Mouse (Mus musculus): ENCODE results near the gene Fitm1. TPM values are rescaled to one million over a fixed set of nuclear protein-coding genes. Genes with fewer than 3 reads are reported as not detected.

Gene Fitm1
- polyA plus RNA-seq, 1 experiment, result 0.46 TPM

DNA sequence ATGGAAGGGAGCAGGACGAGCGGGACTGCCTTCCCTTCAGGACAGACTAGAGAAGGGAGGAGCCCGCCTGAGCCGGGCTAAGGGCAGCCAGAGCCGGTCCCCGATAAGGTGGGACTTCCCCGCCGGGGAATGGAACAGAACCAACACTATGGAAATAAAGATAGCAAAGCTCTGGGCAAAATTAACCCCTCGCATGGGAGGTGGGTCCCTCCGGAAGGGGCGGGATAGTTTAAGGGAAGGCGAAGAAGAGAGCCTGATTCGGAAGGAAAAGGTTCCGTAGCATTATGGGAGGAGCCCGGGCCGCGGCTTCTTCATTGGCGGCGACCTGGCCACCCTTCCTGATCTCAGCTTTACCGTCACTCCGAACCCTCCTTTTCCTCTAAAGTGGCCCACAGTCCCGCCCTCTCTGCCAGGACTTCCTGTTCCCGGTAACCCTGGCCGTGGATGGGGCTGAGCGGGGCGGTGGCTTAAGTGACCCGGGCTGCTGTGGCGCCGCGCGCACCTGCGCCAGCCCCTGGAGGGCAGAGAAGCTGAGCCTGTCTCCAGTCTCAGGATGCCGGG lies 16.0 kb downstream of the Fitm1 start, which contains the start of gene Rnf31:
Gene Rnf31, plus strand, starts transcription at position 378 of the 561 bp plus-strand sequence.
- Histone ChIP-seq H3K27me3 (ENCODE audit: control insufficient read depth, insufficient read depth, low read length) (no peaks in the 10 kb centered on the region), H3K27ac (ENCODE audit: insufficient read depth, low read depth, low read length) (peak within 1 kb of the TSS; percentile 99), H3K4me3 (ENCODE audit: low read depth, low read length) (peak within 1 kb of the TSS; percentile 86), H3K36me3 (ENCODE audit: control insufficient read depth, insufficient read depth, low read length) (peaks cover 40% of the 10 kb centered on the region), H3K4me1 (ENCODE audit: control insufficient read depth, insufficient read depth, insufficient read length, low read length) (peaks cover 7% of the 10 kb centered on the region)
- WGBS, result under 1% methylated on average over 33 of the region's 33 CpGs
- peak; percentile 85 for TF ChIP-seq POLR2A (IDR thresholded peaks at IDR 0.05; ENCODE audit: low read depth, low read length)
- TF ChIP-seq CTCF (IDR thresholded peaks at IDR 0.05; ENCODE audit: extremely low read depth, insufficient read length, insufficient replicate concordance, low read depth, low read length), result no peak

GRCm38 (mm10) chr14:55592226-55592625 lies 16.8 kb downstream of the Fitm1 start:
- TF ChIP-seq POLR2A (IDR thresholded peaks at IDR 0.05; ENCODE audit: low read depth, low read length) (no peak), CTCF (IDR thresholded peaks at IDR 0.05; ENCODE audit: extremely low read depth, insufficient read length, insufficient replicate concordance, low read depth, low read length) (no peak)

DNA sequence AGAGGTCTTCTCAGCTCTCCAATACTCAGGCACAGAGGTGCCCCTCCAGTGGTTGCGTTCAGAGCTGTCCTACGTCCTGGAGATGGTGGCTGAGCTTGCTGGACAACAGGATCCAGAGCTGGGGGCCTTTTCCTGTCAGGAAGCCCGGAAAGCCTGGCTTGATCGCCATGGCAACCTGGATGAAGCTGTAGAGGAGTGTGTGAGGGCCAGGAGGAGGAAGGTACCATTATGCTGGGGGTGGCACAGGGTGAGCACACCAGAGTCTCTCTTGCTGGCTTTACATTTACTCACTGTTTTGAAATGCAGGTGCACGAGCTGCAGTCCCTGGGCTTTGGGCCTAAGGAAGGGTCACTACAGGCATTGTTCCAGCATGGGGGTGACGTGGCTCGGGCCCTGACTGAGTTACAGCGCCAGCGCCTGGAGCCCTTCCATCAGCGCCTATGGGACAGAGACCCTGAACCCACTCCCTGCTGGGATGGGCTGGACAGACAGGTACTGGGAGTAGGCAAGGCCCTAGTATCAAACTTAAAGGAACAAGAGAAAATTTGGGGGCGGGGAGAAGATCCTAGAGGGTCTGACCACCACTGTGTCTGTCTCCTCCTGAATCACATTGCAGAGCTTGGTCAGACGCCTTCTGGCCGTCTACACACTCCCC lies 20.7 kb downstream of the Fitm1 start:
- no peak overlapping the region for H3K4me3 ChIP-seq (ENCODE audit: low read depth, low read length)
- 89% methylated on average over 13 of the region's 13 CpGs for WGBS
- H3K36me3 ChIP-seq (ENCODE audit: control insufficient read depth, insufficient read depth, low read length), result peaks cover 58% of the 10 kb centered on the region
- no peaks in the 10 kb centered on the region for H3K27me3 ChIP-seq (ENCODE audit: control insufficient read depth, insufficient read depth, low read length)
- H3K27ac ChIP-seq (ENCODE audit: insufficient read depth, low read depth, low read length), result no peak overlapping the region
- H3K4me1 ChIP-seq (ENCODE audit: control insufficient read depth, insufficient read depth, insufficient read length, low read length), result peaks cover 4% of the 10 kb centered on the region
- TF ChIP-seq POLR2A (IDR thresholded peaks at IDR 0.05; ENCODE audit: low read depth, low read length), result no peak
- no peak for TF ChIP-seq CTCF (IDR thresholded peaks at IDR 0.05; ENCODE audit: extremely low read depth, insufficient read length, insufficient replicate concordance, low read depth, low read length)

More at GRCm38 (mm10) chr14:55592226-55592625, 16.8 kb downstream of the Fitm1 start:
- H3K4me1 ChIP-seq (ENCODE audit: control insufficient read depth, insufficient read depth, insufficient read length, low read length), result peaks cover 7% of the 10 kb centered on the region
- peak overlapping the region; percentile 87 for H3K27ac ChIP-seq (ENCODE audit: insufficient read depth, low read depth, low read length)
- no peaks in the 10 kb centered on the region for H3K27me3 ChIP-seq (ENCODE audit: control insufficient read depth, insufficient read depth, low read length)
- 1% methylated on average over 16 of the region's 16 CpGs for WGBS
- peak overlapping the region; percentile 86 for H3K4me3 ChIP-seq (ENCODE audit: low read depth, low read length)
- H3K36me3 ChIP-seq (ENCODE audit: control insufficient read depth, insufficient read depth, low read length), result peaks cover 44% of the 10 kb centered on the region

DNA sequence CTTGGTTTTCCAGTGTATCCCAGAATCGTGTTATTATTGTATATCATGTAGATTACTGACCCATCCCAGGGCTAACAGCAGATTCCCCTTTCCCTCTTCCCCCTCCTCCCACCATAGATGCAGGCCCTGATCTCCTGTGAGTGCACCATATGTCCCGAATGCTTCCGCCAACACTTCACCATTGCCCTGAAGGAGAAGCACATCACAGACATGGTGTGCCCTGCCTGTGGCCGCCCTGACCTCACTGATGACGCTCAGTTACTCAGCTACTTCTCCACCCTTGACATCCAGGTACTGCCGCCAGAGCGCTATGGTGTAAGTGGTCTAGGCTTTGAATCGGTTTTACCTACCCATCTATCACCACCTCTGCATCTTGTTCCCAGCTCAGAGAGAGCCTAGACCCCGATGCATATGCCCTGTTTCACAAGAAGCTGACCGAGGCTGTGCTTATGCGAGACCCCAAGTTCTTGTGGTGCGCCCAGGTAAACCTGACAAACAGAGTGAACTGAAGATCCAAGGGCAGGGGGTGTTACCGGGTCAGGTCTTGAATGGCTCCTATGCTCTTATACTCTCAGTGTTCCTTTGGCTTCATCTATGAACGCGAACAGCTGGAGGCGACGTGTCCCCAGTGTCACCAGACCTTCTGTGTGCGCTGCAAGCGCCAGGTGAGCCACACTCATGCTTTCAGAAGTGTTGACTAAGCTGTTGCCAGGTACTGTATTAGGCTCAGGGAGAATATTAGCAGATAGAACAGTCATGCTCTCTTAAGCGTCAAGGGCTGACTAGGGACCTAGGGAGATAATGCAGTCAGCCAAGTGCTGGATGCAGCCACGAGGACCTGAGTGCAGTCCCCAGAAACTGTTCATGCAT lies 23.3 kb downstream of the Fitm1 start:
- no peak overlapping the region for H3K4me3 ChIP-seq (ENCODE audit: low read depth, low read length)
- H3K27ac ChIP-seq (ENCODE audit: insufficient read depth, low read depth, low read length), result no peak overlapping the region
- H3K27me3 ChIP-seq (ENCODE audit: control insufficient read depth, insufficient read depth, low read length), result no peaks in the 10 kb centered on the region
- H3K4me1 ChIP-seq (ENCODE audit: control insufficient read depth, insufficient read depth, insufficient read length, low read length), result peaks cover 6% of the 10 kb centered on the region
- peaks cover 82% of the 10 kb centered on the region for H3K36me3 ChIP-seq (ENCODE audit: control insufficient read depth, insufficient read depth, low read length)
- WGBS, result 94% methylated on average over 21 of the region's 21 CpGs
- TF ChIP-seq CTCF (IDR thresholded peaks at IDR 0.05; ENCODE audit: extremely low read depth, insufficient read length, insufficient replicate concordance, low read depth, low read length), result no peak
- TF ChIP-seq POLR2A (IDR thresholded peaks at IDR 0.05; ENCODE audit: low read depth, low read length), result no peak

GRCm38 (mm10) chr14:55603271-55603632 lies 27.8 kb downstream of the Fitm1 start, which contains the start of gene Irf9:
Gene Irf9 (plus strand): TSS chr14:55603571.
- Histone ChIP-seq H3K4me1 (ENCODE audit: control insufficient read depth, insufficient read depth, insufficient read length, low read length) (peaks cover 23% of the 10 kb centered on the region; the same call in 1 of the 2 replicates), H3K27me3 (ENCODE audit: control insufficient read depth, insufficient read depth, low read length) (no peaks in the 10 kb centered on the region), H3K27ac (ENCODE audit: insufficient read depth, low read depth, low read length) (peak within 1 kb of the TSS; percentile 100), H3K36me3 (ENCODE audit: control insufficient read depth, insufficient read depth, low read length) (peaks cover 79% of the 10 kb centered on the region), H3K4me3 (ENCODE audit: low read depth, low read length) (peak within 1 kb of the TSS; percentile 78)
- TF ChIP-seq POLR2A (IDR thresholded peaks at IDR 0.05; ENCODE audit: low read depth, low read length) (no peak), CTCF (IDR thresholded peaks at IDR 0.05; ENCODE audit: extremely low read depth, insufficient read length, insufficient replicate concordance, low read depth, low read length) (no peak)
- 69% methylated on average over 7 of the region's 7 CpGs for WGBS

- TF ChIP-seq CTCF (IDR thresholded peaks at IDR 0.05; ENCODE audit: extremely low read depth, insufficient read length, insufficient replicate concordance, low read depth, low read length) (peak; percentile 90), POLR2A (IDR thresholded peaks at IDR 0.05; ENCODE audit: low read depth, low read length) (peak; percentile 47)
- Histone ChIP-seq H3K4me3 (ENCODE audit: low read depth, low read length) (peak overlapping the region; percentile 78), H3K4me1 (ENCODE audit: control insufficient read depth, insufficient read depth, insufficient read length, low read length) (peaks cover 23% of the 10 kb centered on the region; the same call in 1 of the 2 replicates), H3K27me3 (ENCODE audit: control insufficient read depth, insufficient read depth, low read length) (no peaks in the 10 kb centered on the region), H3K27ac (ENCODE audit: insufficient read depth, low read depth, low read length) (peak overlapping the region; percentile 100), H3K36me3 (ENCODE audit: control insufficient read depth, insufficient read depth, low read length) (peaks cover 79% of the 10 kb centered on the region)
- 7% methylated on average over 19 of the region's 19 CpGs for WGBS
Measured at GRCm38 (mm10) chr14:55603633-55604576, 28.5 kb downstream of the Fitm1 start.

Data from small intestine, adult 2 months (tissue).